Mouse (Mus musculus): Measurements from ENCODE around the gene Ubr2. TPM values are rescaled to one million over a fixed set of nuclear protein-coding genes. Genes with fewer than 3 reads are reported as not detected.

The Ubr2 gene
- polyA plus RNA-seq (2015; fragmentation: Nextera tagmentation; extraction: Ambion mirVana): 15.5 and 17.8 TPM in 2 replicates

DNA sequence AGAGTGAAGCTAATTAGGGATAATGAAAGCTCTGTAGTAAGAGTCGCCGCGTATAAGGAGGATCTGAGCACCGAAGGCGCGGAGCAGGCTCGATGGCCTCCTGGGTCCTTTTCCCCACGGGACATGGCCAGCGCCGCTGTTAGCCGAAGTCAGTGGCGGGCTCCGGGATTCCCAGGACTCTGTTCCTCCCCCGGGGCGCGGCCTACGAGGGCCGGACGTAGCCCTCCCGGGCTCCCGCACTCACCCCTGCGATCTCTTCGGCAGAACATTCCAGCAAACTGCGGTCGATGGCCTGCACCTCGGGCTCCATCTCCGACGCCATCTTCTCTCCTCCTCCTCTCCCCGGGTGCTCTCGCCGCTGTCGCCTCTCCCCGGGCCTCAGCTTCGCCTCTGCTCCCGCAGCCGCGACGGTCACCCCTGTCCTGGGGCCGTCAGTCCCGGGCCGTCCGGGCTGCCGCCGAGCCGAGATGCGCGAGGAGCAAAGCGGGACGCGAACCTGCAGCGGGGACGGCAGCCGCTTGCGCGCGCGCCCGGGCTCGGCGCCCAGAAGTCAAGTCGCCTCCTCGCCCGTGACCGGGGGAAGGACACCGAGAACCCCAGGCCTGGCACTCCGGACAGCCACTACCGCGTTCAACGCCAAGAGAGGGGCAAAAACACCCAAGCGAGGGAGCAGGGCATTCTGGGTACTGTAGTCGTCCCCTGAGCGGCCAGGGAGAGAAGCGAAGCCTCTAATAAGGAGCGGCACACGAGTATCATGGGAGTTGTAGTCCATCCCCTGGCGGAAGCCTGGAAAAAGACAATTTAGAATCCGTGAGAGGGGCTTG is at the start of gene Ubr2:
Gene Ubr2, minus strand, starts transcription at position 659 of the 824 bp plus-strand sequence.
- Histone ChIP-seq H3K4me3 (peak within 1 kb of the TSS; percentile 97), H3K9me3 (no peaks in the 10 kb centered on the region), H3K27ac (replicated peaks) (peak within 1 kb of the TSS; percentile 93), H3K27me3 (0 out of 2 replicates have a peak, but pooled peaks cover 17% of the 10 kb centered on the region), H3K9ac (peak within 1 kb of the TSS; percentile 98), H3K4me1 (replicated peaks) (peaks cover 46% of the 10 kb centered on the region), H3K4me2 (peak within 1 kb of the TSS; percentile 85), H3K36me3 (peaks cover 12% of the 10 kb centered on the region)
- WGBS: under 1% methylated on average over 77 of the region's 77 CpGs
- peak; percentile 97 for ATAC-seq (ENCODE audit: low read depth)

DNA sequence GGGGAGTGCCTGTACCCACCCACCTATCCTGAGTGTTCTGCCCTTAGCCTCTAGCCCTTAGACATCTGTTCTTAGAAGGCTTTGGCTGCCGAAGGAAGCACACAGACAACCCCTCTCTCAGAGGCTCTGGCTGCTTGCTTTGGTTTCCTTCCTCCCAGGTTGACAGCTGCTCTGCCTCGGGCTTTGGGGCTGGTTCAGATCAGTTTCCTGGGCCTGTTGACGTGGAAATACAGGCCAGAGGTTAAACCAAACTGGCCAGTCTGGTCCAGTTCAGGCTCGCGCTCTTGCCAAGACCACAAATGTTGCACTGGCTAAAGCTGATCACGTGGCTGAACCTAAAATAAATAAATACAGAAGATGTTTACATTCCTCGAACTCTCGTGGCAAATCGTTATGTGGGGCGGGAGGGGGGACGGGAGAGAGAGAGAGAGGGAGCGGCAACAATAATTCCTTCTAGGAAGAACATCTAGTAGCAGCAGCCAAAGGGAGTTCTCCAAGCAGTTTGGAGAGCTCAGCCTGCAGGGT is 49.5 kb upstream of the Ubr2 start:
- no peak for ATAC-seq (ENCODE audit: low read depth)
- 66% methylated on average over 12 of the region's 12 CpGs for WGBS
- Histone ChIP-seq H3K27me3 (no peaks in the 10 kb centered on the region), H3K9me3 (0 out of 2 replicates have a peak, but pooled peaks cover 6% of the 10 kb centered on the region), H3K4me3 (no peak overlapping the region), H3K9ac (no peak overlapping the region), H3K4me2 (no peak overlapping the region), H3K36me3 (no peaks in the 10 kb centered on the region), H3K27ac (replicated peaks) (no peak overlapping the region), H3K4me1 (replicated peaks) (no peaks in the 10 kb centered on the region)

- H3K27me3 ChIP-seq: no peaks in the 10 kb centered on the region
- no peak overlapping the region for H3K4me3 ChIP-seq
- 94% methylated on average over 4 of the region's 4 CpGs for WGBS
- H3K4me1 ChIP-seq (replicated peaks): no peaks in the 10 kb centered on the region
- 0 out of 2 replicates have a peak, but pooled peaks cover 6% of the 10 kb centered on the region for H3K9me3 ChIP-seq
- no peak overlapping the region for H3K9ac ChIP-seq
- H3K36me3 ChIP-seq: no peaks in the 10 kb centered on the region
- ATAC-seq (ENCODE audit: low read depth): no peak
- H3K4me2 ChIP-seq: no peak overlapping the region
- no peak overlapping the region for H3K27ac ChIP-seq (replicated peaks)
Observed at GRCm38 (mm10) chr17:47057966-47058365, 47.6 kb upstream of the Ubr2 start.

DNA sequence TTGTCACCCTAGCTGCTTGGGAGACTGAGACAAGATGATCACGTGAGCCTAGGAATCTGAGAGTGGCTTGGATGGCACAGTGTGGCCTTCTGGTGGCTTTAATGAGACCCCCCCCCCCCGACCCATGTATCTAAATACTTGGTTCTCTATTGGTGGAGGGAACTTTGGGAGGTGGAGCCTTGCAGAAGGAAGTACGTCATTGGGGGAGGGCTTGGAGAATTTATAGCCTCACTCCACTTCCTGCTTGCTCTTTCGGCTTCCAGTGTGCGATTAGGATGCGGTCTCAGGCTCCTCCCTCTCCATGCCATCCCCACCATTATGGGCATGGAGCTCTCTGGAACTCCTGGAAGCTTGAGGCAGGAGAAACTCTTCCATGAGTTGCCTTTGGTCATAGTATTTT is 46.1 kb upstream of the Ubr2 start:
- H3K36me3 ChIP-seq: no peaks in the 10 kb centered on the region
- H3K27ac ChIP-seq (replicated peaks): no peak overlapping the region
- no peak for ATAC-seq (ENCODE audit: low read depth)
- no peaks in the 10 kb centered on the region for H3K27me3 ChIP-seq
- 76% methylated on average over 6 of the region's 6 CpGs for WGBS
- no peaks in the 10 kb centered on the region for H3K4me1 ChIP-seq (replicated peaks)
- 0 out of 2 replicates have a peak, but pooled peaks cover 6% of the 10 kb centered on the region for H3K9me3 ChIP-seq
- no peak overlapping the region for H3K9ac ChIP-seq
- H3K4me3 ChIP-seq: no peak overlapping the region
- H3K4me2 ChIP-seq: no peak overlapping the region

GRCm38 (mm10) chr17:47055121-47055520 is 44.8 kb upstream of the Ubr2 start:
- 87% methylated on average over 7 of the region's 7 CpGs for WGBS

DNA sequence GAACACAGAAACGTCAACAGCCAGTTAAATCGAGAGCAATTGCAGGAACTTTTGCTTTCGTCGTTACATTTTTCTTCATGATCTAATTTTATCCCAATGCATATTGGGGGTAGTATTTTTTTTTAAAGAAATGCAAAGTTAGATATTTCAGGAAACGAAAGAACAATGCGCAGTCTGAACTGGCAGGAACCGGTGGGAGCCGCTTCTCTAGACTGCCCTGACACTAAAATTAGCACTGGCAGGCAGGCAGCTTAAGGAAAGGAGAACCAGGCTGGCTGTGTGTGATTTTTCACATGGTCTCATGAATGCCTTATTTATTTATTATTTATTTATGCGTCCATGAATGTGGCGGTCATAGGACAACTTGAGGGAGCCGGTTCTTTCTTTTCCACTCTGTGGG is 44.3 kb upstream of the Ubr2 start:
- Histone ChIP-seq H3K36me3 (no peaks in the 10 kb centered on the region), H3K9me3 (0 out of 2 replicates have a peak, but pooled peaks cover 6% of the 10 kb centered on the region), H3K27me3 (no peaks in the 10 kb centered on the region), H3K4me1 (replicated peaks) (no peaks in the 10 kb centered on the region), H3K27ac (replicated peaks) (no peak overlapping the region), H3K4me2 (no peak overlapping the region), H3K9ac (no peak overlapping the region), H3K4me3 (no peak overlapping the region)
- no peak for ATAC-seq (ENCODE audit: low read depth)
- WGBS: 88% methylated on average over 11 of the region's 11 CpGs

More at GRCm38 (mm10) chr17:47055121-47055520, 44.8 kb upstream of the Ubr2 start:
- H3K4me3 ChIP-seq: no peak overlapping the region
- no peak overlapping the region for H3K4me2 ChIP-seq
- H3K36me3 ChIP-seq: no peaks in the 10 kb centered on the region
- no peak for ATAC-seq (ENCODE audit: low read depth)
- no peak overlapping the region for H3K9ac ChIP-seq
- H3K27ac ChIP-seq (replicated peaks): no peak overlapping the region
- 0 out of 2 replicates have a peak, but pooled peaks cover 6% of the 10 kb centered on the region for H3K9me3 ChIP-seq
- no peaks in the 10 kb centered on the region for H3K27me3 ChIP-seq
- H3K4me1 ChIP-seq (replicated peaks): no peaks in the 10 kb centered on the region

DNA sequence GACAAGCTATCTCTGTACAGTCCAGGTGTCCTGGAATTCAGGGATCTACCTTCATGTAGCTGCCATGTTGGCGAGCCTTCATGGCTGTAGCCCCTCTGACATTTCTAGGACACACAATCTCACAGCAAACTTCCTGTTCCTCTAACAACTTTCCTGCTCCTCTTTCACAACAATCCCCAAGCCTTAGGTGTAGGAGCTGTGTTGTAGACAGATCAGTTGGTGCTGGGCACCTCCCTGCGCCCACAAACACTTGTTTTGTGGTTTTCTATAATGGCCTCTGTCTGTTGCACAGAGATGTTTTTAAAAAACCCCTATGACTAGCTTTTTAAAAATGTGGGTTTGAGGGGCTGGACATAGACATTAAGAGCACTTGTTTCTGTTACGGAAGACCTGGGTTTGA is 40.3 kb upstream of the Ubr2 start:
- no peak overlapping the region for H3K9ac ChIP-seq
- no peaks in the 10 kb centered on the region for H3K27me3 ChIP-seq
- no peaks in the 10 kb centered on the region for H3K9me3 ChIP-seq
- H3K4me3 ChIP-seq: no peak overlapping the region
- H3K4me2 ChIP-seq: no peak overlapping the region
- H3K27ac ChIP-seq (replicated peaks): no peak overlapping the region
- ATAC-seq (ENCODE audit: low read depth): no peak
- H3K4me1 ChIP-seq (replicated peaks): no peaks in the 10 kb centered on the region
- H3K36me3 ChIP-seq: no peaks in the 10 kb centered on the region
- WGBS: 92% methylated on average over 3 of the region's 3 CpGs

DNA sequence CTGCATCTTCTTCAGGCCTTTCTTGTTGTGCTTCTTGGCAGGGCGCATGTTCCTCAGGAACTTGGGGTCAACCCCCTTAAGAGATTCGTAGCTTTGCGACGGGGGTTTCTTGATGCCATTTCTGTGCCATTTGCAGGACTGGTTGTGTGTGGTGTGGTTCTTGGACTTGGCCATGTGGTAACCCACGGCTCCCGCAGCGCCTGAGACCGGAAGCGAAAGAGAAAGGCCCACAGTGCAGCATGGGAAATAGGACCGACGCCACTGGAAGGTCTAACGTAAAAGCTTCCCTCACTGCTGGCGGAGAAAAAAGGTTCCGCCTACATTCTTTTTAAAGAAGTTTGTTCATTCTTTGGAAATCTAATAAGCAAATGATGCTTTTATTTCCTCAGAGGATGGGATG is 32.5 kb upstream of the Ubr2 start:
- no peak overlapping the region for H3K4me3 ChIP-seq
- no peaks in the 10 kb centered on the region for H3K27me3 ChIP-seq
- no peak overlapping the region for H3K9ac ChIP-seq
- no peaks in the 10 kb centered on the region for H3K36me3 ChIP-seq
- H3K4me1 ChIP-seq (replicated peaks): peaks cover 8% of the 10 kb centered on the region; the same call in 1 of the 2 replicates
- no peak for ATAC-seq (ENCODE audit: low read depth)
- H3K27ac ChIP-seq (replicated peaks): no peak overlapping the region
- H3K4me2 ChIP-seq: no peak overlapping the region
- H3K9me3 ChIP-seq: 0 out of 2 replicates have a peak, but pooled peaks cover 3% of the 10 kb centered on the region
- WGBS: 94% methylated on average over 14 of the region's 14 CpGs

DNA sequence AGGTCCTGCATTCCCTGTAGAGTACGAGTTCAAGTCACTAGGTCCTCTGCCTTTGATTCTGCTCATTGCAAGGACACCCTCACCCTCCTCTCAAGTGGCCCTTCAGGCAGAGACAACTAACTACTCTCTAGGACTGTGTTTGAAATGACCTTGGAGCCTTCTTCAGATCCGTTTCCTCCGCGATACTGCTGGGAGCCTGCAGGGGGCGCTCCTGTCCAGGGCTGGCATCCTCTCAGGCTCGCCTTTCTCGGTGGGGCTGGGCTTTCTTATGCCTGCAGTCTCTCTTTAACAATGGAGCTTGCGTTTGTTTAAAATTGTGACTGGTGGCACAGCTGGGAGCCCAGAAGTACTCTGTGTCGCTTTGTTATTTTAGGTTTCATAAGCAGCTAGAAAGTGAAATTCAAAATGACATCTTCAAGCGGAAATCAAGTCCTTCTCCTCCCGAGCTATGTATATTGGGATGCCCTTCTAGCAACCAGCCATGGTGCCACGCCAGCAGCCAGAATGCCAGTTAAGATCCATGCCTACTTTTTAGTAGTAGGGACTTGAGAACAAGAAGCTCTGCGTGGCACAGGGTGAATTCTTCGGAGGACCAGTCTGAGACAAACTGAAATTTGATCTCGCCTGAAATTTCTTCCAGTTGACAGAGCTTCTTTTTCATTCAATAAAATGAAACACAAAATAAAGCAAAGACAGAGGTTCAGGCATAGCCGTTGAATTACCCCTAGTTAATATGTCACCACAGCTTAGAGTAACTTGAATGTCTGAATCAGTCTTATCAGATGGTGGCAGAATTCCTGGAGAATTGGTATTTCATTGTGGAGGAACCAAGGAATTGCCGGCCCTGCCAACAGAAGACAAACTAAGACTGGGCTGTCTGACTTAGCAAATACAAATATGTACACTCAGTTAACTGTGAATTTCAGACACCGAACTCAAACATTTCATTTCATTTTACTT is 28.8 kb upstream of the Ubr2 start:
- H3K9ac ChIP-seq: peak overlapping the region; percentile 38; the same call in 1 of the 2 replicates
- WGBS: 24% methylated on average over 18 of the region's 18 CpGs
- no peaks in the 10 kb centered on the region for H3K27me3 ChIP-seq
- no peaks in the 10 kb centered on the region for H3K36me3 ChIP-seq
- H3K9me3 ChIP-seq: 0 out of 2 replicates have a peak, but pooled peaks cover 3% of the 10 kb centered on the region
- H3K4me2 ChIP-seq: peak overlapping the region; percentile 44
- H3K4me1 ChIP-seq (replicated peaks): peaks cover 8% of the 10 kb centered on the region; the same call in 1 of the 2 replicates
- 0 out of 2 replicates have a peak overlapping the region, but pooled peaks have one; percentile 13 for H3K27ac ChIP-seq (replicated peaks)
- peak overlapping the region; percentile 12; the same call in 1 of the 2 replicates for H3K4me3 ChIP-seq
- ATAC-seq (ENCODE audit: low read depth): peak; percentile 84

GRCm38 (mm10) chr17:47034536-47034935 is 24.2 kb upstream of the Ubr2 start:
- ATAC-seq (ENCODE audit: low read depth): no peak
- H3K4me1 ChIP-seq (replicated peaks): peaks cover 8% of the 10 kb centered on the region; the same call in 1 of the 2 replicates
- H3K4me3 ChIP-seq: no peak overlapping the region
- H3K9ac ChIP-seq: no peak overlapping the region
- H3K9me3 ChIP-seq: no peaks in the 10 kb centered on the region
- H3K27ac ChIP-seq (replicated peaks): no peak overlapping the region
- no peaks in the 10 kb centered on the region for H3K36me3 ChIP-seq
- no peak overlapping the region for H3K4me2 ChIP-seq
- H3K27me3 ChIP-seq: no peaks in the 10 kb centered on the region

- Histone ChIP-seq H3K36me3 (no peaks in the 10 kb centered on the region), H3K4me3 (no peak overlapping the region), H3K9me3 (no peaks in the 10 kb centered on the region), H3K4me1 (replicated peaks) (no peaks in the 10 kb centered on the region), H3K27me3 (no peaks in the 10 kb centered on the region), H3K27ac (replicated peaks) (no peak overlapping the region), H3K9ac (no peak overlapping the region), H3K4me2 (no peak overlapping the region)
- under 1% methylated on average over 4 of the region's 4 CpGs for WGBS
- ATAC-seq (ENCODE audit: low read depth): no peak
Observed at GRCm38 (mm10) chr17:47033643-47034042, 23.3 kb upstream of the Ubr2 start.
